Mouse (Mus musculus) lung, postnatal 0 days (tissue): ENCODE results near the gene Mgat4c.

Source experiments
- CTCF ChIP-seq: IDR thresholded peaks from 2 replicates; pipeline ENCODE4 v1.5.1; 2016; ENCODE audit warnings: antibody characterized with exemption, mild to moderate bottlenecking
- EP300 ChIP-seq: IDR thresholded peaks from 2 replicates; pipeline ENCODE4 v1.6.1; 2016; ENCODE audit warnings: antibody characterized with exemption, mild to moderate bottlenecking, control low read depth

DNA sequence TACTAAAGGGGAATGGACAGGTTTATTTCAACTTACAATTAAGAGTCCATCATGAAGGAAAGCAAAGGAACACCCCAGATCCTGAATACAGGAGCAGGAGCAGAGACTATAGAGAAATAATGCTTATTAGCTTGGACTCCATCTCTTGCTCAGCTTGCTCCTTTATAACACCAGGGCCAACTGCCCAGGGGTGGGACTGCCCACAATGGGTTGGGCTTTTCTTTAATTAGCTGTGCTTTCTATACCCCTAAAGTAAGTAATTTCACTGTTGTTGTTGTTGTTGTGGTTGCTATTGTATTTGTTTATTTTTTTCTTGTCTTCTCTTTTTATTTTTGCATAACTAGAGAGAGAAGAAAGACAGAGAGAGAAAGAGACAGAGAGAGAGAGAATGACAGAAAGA is 562.6 kb downstream of the Mgat4c start:
- no peak for TF ChIP-seq CTCF
- TF ChIP-seq EP300 = no peak
